Mouse (Mus musculus): Measurements from ENCODE around the gene Utp15. TPM values are rescaled to one million over a fixed set of nuclear protein-coding genes. Genes with fewer than 3 reads are reported as not detected.

The Utp15 gene
- total RNA-seq (2018; cell fraction: chromatin; rRNA removed) = 10 to 100 TPM; 23.8 to 63.4 (median 38.6) TPM
- total RNA-seq (2018; cell fraction: cytosol; rRNA removed) = 10 to 100 TPM; 10.7 to 20.0 (median 16.5) TPM
- total RNA-seq (2018; cell fraction: nucleus; rRNA removed) = 10 to 100 TPM; 19.1 to 54.5 (median 28.2) TPM
- 12.3 to 19.6 TPM (median 15.1 TPM) in 3 replicates for polyA plus RNA-seq (2018)

- peaks cover 35% of the 10 kb centered on the region; the same call in 1 of the 2 replicates for H3K36me3 ChIP-seq (ENCODE audit: inconsistent target)
- under 1% methylated on average over 71 of the region's 71 CpGs for WGBS (ENCODE audit: missing documents)
- H3K4me3 ChIP-seq (ENCODE audit: inconsistent target) = peak within 1 kb of the TSS; percentile 99
- H3K27ac ChIP-seq = peak within 1 kb of the TSS; percentile 56
- H3K79me2 ChIP-seq (ENCODE audit: inconsistent target) = peaks cover 37% of the 10 kb centered on the region
Observed at GRCm38 (mm10) chr13:98262636-98263457, at the start of gene Utp15, which contains the start of gene Ankra2. Gene Utp15 (minus strand): TSS chr13:98263041. Gene Ankra2 (plus strand): TSS chr13:98263074.

DNA sequence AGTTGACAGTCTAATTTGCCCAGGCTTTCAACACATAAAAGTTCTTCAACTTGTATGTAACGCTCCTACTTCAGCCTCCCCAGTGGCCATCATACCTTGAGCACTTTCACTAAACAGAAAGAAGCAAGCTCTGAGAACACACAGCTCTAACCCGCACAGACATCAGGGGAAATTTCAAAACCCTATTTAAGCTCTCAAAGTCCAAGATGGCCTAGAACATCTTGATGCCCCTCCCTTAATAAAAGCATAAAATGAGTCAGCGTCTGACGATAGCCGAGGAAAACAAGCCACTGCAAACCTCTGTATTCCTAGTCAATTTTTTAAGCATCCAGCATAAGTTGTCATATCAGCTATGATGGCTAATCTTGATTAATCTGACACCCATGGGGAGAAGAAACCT is 48.8 kb upstream of the Utp15 start:
- no peak overlapping the region for H3K27ac ChIP-seq
- WGBS (ENCODE audit: missing documents) = 92% methylated on average over 5 of the region's 5 CpGs
- peaks cover 61% of the 10 kb centered on the region for H3K79me2 ChIP-seq (ENCODE audit: inconsistent target)
- peaks cover 33% of the 10 kb centered on the region; the same call in 1 of the 2 replicates for H3K36me3 ChIP-seq (ENCODE audit: inconsistent target)
- no peak overlapping the region for H3K4me3 ChIP-seq (ENCODE audit: inconsistent target)

DNA sequence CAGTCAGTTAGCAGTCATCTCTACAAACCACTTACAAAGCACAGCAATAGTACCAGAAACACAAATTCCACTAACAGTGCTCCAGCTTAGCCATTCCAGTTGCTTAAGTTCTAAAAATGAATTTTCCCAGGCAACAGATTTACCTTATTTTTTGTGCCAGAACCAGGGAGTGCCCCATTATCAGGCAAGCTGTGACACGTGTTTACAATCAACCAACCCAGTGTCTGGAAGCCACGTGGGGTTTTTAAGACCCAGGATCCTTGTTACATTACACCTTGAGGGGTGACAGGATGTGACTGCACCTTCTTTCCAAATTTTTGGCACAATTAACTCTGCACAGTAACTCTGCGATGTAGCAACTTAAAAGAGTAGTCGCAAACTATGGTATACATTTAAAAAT is 45.9 kb upstream of the Utp15 start:
- H3K27ac ChIP-seq = no peak overlapping the region
- peaks cover 33% of the 10 kb centered on the region; the same call in 1 of the 2 replicates for H3K36me3 ChIP-seq (ENCODE audit: inconsistent target)
- 93% methylated on average over 4 of the region's 4 CpGs for WGBS (ENCODE audit: missing documents)
- H3K4me3 ChIP-seq (ENCODE audit: inconsistent target) = no peak overlapping the region
- peaks cover 35% of the 10 kb centered on the region for H3K79me2 ChIP-seq (ENCODE audit: inconsistent target)

DNA sequence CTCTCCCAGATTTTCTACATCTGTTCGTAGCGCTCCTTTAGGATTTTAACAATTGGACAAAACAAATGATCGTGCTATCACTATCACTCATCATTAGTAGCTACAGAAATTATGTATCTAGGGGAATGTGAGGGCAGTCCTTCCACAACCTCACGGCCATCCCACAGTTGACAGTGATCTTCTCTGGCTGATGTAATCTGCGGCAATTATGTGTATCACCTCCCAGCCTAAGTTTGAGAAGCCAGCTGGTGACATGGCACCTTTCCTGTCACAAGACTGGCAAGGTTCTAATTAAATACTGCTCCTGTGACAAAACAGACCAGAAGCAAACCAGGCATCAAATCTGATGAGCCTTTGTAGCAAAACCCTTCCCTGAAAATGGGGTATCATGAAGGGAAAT is 45.2 kb upstream of the Utp15 start:
- Histone ChIP-seq H3K27ac (no peak overlapping the region), H3K79me2 (ENCODE audit: inconsistent target) (peaks cover 27% of the 10 kb centered on the region), H3K4me3 (ENCODE audit: inconsistent target) (no peak overlapping the region), H3K36me3 (ENCODE audit: inconsistent target) (peaks cover 28% of the 10 kb centered on the region; the same call in 1 of the 2 replicates)
- WGBS (ENCODE audit: missing documents) = 96% methylated on average over 5 of the region's 5 CpGs

- H3K36me3 ChIP-seq (ENCODE audit: inconsistent target) = peaks cover 18% of the 10 kb centered on the region; the same call in 1 of the 2 replicates
- peaks cover 17% of the 10 kb centered on the region for H3K79me2 ChIP-seq (ENCODE audit: inconsistent target)
- H3K4me3 ChIP-seq (ENCODE audit: inconsistent target) = no peak overlapping the region
- H3K27ac ChIP-seq = no peak overlapping the region
- 91% methylated on average over 14 of the region's 14 CpGs for WGBS (ENCODE audit: missing documents)
Observed at GRCm38 (mm10) chr13:98306852-98307475, 44.1 kb upstream of the Utp15 start.

DNA sequence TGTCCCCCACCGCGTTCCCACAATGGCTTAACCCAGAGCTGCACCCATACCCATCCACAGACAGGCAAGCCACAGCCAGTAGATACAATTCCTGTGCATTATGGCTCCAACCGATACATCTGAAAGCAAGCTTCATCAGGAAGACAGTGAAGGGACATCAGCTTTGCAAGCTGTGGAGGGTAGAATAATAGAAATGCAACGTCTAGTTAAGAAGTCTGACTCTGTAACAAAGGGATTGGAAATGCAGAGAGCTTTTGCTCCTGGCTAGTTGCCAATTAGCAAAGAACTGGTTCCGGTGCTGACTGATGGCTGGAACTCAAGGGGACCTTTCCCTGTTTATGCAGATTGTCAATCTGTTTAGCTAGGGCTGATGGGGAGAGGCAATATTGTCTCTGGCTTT is 43.6 kb upstream of the Utp15 start:
- Histone ChIP-seq H3K4me3 (ENCODE audit: inconsistent target) (no peak overlapping the region), H3K27ac (no peak overlapping the region), H3K36me3 (ENCODE audit: inconsistent target) (peaks cover 12% of the 10 kb centered on the region; the same call in 1 of the 2 replicates), H3K79me2 (ENCODE audit: inconsistent target) (peaks cover 11% of the 10 kb centered on the region)
- WGBS (ENCODE audit: missing documents) = 73% methylated on average over 5 of the region's 5 CpGs

- 93% methylated on average over 9 of the region's 9 CpGs for WGBS (ENCODE audit: missing documents)
- Histone ChIP-seq H3K79me2 (ENCODE audit: inconsistent target) (no peaks in the 10 kb centered on the region), H3K27ac (no peak overlapping the region), H3K4me3 (ENCODE audit: inconsistent target) (no peak overlapping the region), H3K36me3 (ENCODE audit: inconsistent target) (peaks cover 11% of the 10 kb centered on the region; the same call in 1 of the 2 replicates)
Observed at GRCm38 (mm10) chr13:98305257-98305656, 42.4 kb upstream of the Utp15 start.

DNA sequence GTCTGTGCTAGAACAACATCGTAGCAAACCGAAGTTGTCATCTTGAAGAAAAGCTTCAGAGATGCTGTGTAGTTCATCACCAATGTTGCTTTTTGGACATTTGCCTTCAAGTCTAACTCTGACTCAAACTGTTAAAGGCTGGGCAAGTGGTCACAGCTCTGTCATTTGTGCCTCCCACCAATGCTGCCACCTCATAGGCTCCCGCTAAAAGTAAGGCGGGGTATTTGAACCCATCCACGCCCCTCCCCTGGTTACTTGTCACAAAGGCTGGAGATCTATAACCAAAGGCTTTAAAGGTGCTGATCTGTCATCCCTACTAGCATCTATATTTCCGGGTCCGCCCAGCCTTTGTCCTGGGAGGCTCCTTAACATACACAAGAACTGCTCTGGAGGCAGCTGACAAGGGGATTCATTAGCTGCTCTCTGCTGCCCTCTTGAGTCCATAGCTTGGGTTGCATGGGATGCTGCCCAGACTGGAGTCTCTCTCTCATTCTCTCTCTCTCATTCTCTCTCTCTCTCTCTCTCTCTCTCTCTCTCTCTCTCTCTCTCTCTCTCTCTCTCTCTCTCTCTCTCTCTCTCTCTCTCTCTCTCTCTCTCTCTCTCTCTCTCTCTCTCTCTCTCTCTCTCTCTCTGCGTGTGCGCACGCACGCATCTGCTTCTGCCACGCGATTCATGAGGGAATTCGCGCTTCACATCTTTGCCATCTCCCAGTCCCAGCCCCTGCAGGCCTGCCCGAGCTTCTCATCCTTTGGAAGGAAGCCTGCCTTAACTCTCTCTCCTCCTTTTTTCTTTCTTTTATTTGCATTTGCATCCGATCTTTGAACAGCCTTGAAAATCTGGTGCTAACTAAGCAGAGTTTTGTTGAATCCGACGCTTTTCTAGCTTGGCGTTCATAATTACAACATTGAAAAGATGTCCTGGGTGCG is 36.3 kb upstream of the Utp15 start:
- no peaks in the 10 kb centered on the region for H3K79me2 ChIP-seq (ENCODE audit: inconsistent target)
- WGBS (ENCODE audit: missing documents) = 59% methylated on average over 13 of the region's 21 CpGs
- no peak overlapping the region for H3K4me3 ChIP-seq (ENCODE audit: inconsistent target)
- H3K36me3 ChIP-seq (ENCODE audit: inconsistent target) = no peaks in the 10 kb centered on the region
- H3K27ac ChIP-seq = no peak overlapping the region

GRCm38 (mm10) chr13:98297883-98298482 is 35.1 kb upstream of the Utp15 start:
- WGBS (ENCODE audit: missing documents) = 98% methylated on average over 6 of the region's 6 CpGs
- no peaks in the 10 kb centered on the region for H3K79me2 ChIP-seq (ENCODE audit: inconsistent target)
- H3K36me3 ChIP-seq (ENCODE audit: inconsistent target) = no peaks in the 10 kb centered on the region
- H3K27ac ChIP-seq = no peak overlapping the region
- H3K4me3 ChIP-seq (ENCODE audit: inconsistent target) = no peak overlapping the region

DNA sequence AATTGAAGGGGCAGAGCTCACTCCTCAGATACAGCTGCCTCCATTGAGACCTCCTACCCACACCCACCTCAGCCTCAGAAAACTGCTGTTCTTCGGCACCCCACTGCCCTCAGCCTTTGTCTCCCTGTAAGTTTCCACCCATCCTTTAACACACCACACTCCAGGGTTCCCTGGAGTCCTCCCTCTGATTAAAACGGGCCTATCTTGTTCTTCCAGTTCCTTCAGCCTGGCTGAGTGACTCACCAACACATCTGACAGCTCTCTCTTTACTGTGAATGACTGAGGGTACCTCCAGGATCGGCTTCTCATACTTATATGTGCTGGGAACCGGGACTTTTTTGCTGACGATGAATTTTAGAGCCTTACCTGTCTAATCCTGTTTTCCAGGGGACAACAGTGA is 33.2 kb upstream of the Utp15 start:
- WGBS (ENCODE audit: missing documents) = 81% methylated on average over 5 of the region's 5 CpGs
- H3K27ac ChIP-seq = no peak overlapping the region
- no peak overlapping the region for H3K4me3 ChIP-seq (ENCODE audit: inconsistent target)
- H3K36me3 ChIP-seq (ENCODE audit: inconsistent target) = no peaks in the 10 kb centered on the region
- H3K79me2 ChIP-seq (ENCODE audit: inconsistent target) = no peaks in the 10 kb centered on the region

- no peaks in the 10 kb centered on the region for H3K79me2 ChIP-seq (ENCODE audit: inconsistent target)
- H3K27ac ChIP-seq = no peak overlapping the region
- 94% methylated on average over 8 of the region's 8 CpGs for WGBS (ENCODE audit: missing documents)
- no peak overlapping the region for H3K4me3 ChIP-seq (ENCODE audit: inconsistent target)
- H3K36me3 ChIP-seq (ENCODE audit: inconsistent target) = no peaks in the 10 kb centered on the region
Observed at GRCm38 (mm10) chr13:98291712-98292111, 28.9 kb upstream of the Utp15 start.

GRCm38 (mm10) chr13:98290719-98291118 is 27.9 kb upstream of the Utp15 start:
- 51% methylated on average over 2 of the region's 2 CpGs for WGBS (ENCODE audit: missing documents)
- H3K27ac ChIP-seq = no peak overlapping the region
- no peaks in the 10 kb centered on the region for H3K36me3 ChIP-seq (ENCODE audit: inconsistent target)
- H3K4me3 ChIP-seq (ENCODE audit: inconsistent target) = no peak overlapping the region
- no peaks in the 10 kb centered on the region for H3K79me2 ChIP-seq (ENCODE audit: inconsistent target)

DNA sequence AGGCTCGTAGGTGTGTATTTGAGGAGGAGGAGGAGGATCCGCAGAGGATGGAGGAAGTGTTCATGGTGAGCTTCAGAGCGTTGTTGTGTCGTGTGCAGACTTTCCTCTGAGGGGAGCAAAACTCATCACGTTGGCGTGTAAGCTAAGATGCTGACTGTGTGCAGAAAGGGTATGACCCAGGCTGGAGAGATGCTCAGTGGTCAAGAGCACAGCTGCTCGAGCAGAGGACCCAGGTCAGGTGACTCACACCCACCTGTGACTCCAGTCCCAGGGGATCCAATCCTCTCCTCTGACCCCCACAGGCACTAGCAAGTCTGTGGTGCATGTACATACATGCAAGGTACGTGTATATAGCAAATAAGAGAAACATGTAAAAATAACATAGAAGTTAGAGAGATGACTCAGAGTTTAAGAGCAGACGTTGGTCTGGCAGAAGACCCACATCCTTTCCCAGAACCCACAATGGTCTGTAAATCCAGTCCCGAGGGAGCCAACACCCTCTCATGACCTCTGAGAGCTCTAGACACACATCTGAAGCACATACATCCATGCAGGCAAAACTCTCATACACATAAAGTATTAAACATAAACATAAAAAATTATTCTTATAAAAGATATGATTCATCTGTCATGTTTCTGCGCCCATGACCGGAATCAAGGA is 18.3 kb upstream of the Utp15 start:
- Histone ChIP-seq H3K27ac (no peak overlapping the region), H3K79me2 (ENCODE audit: inconsistent target) (no peaks in the 10 kb centered on the region), H3K4me3 (ENCODE audit: inconsistent target) (no peak overlapping the region), H3K36me3 (ENCODE audit: inconsistent target) (no peaks in the 10 kb centered on the region)
- 67% methylated on average over 12 of the region's 12 CpGs for WGBS (ENCODE audit: missing documents)

All from macrophage (primary cell).